Mouse (Mus musculus) adrenal gland, adult 8-10 months (tissue): ENCODE data around the gene Lix1l. TPM values are rescaled to one million over a fixed set of nuclear protein-coding genes. Genes with fewer than 3 reads are reported as not detected.
"Not testable (repeated sequence)": the region's sequence is repeated elsewhere in the genome, so short reads cannot be mapped to it uniquely, and the experiment has no call there.

Experiments
- DNase-seq: peaks from one replicate; pipeline ENCODE4 v3.0.0; 2022
- total RNA-seq, 4 experiments: library from RNA; stranded (reverse); gene quantifications; 2 replicates each; pipeline ENCODE4 v1.2.4; 2022

Gene Lix1l
- total RNA-seq, 4 experiments from 2014 or later: 47.8 to 57.8 (median 54.5) TPM

GRCm38 (mm10) chr3:96634015-96634414 is 33.1 kb downstream of the Lix1l start:
- DNase-seq: no peak

DNA sequence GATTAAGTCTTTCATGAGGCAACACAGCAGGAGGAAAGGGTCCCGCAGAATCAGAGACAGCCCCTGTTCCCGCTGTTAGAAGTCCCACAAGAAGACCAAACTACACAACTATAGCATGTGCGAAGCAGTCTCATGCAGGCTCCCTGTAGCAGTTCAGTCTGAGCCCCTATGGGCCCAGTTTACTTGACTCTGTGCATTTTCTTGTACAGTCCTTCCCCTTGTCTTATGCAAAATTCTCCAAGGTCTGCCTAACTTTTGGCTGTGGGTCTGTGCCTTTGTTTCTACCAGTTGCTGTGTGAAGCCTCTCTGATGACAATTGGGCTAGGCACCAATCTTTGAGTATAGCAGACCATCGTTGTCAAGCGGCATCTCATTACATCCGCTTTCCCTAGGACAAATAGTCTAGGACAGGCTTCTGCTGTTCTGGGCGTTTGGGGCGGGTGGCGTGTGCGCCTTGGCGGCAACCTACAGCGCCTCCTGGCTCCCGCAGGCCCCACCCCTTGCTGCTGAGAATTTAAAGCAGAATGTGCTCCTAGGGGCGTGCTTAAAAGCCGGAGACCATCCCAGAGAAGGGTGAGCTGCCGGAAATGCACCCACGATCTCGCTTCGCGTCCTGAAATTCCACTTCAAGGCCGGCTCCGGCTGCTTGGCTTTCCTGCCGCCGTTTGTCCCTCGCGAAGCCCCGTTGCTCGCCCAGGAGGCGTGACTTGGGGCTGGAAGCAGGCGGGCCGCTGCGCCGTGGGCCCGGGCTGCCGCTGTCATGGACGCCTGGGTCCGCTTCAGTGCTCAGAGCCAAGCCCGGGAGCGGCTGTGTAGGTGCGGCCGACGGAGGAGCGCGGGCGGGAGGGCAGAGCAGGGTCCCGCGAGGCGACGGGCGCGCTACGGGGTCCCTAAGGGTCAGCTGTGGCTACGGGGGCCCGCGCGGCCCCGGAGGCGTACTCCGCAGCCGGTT is 34.3 kb downstream of the Lix1l start, which contains the start of the genes Pex11b and Gm42957:
TSS of gene Pex11b (plus strand) at position 449 of the 952 bp plus-strand sequence.
TSS of gene Gm42957 (plus strand) at position 547 of the 952 bp plus-strand sequence.
- peak; percentile 87 for DNase-seq

GRCm38 (mm10) chr3:96635906-96636305 is 35.0 kb downstream of the Lix1l start:
- no peak for DNase-seq

GRCm38 (mm10) chr3:96636448-96636847 is 35.5 kb downstream of the Lix1l start:
- no peak for DNase-seq

DNA sequence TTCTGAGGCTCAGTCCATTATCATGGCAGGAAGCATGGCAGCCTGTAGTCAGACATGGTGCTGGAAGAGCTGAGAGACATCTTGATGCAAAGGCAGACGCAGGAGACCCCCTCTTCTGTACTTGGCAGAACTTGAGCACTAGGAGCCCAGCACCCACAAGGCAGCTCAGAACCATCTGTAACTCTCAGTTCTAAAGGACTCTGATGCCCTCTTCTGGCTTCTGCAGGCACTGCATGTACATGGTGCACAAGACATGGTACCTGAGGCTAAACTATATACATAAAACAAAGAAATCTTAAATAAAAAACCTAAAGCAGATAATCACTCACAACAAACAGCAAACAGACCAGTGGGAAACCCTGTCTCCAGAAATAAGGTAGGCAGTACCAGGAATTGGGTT is 38.3 kb downstream of the Lix1l start:
- peak; percentile 50 for DNase-seq

- peak; percentile 9 for DNase-seq
Measured at GRCm38 (mm10) chr3:96645018-96645649, 44.2 kb downstream of the Lix1l start, which contains the start of gene Itga10. Gene Itga10 (plus strand): TSS chr3:96645584.

GRCm38 (mm10) chr3:96647365-96647764 is 46.4 kb downstream of the Lix1l start:
- no peak for DNase-seq

DNA sequence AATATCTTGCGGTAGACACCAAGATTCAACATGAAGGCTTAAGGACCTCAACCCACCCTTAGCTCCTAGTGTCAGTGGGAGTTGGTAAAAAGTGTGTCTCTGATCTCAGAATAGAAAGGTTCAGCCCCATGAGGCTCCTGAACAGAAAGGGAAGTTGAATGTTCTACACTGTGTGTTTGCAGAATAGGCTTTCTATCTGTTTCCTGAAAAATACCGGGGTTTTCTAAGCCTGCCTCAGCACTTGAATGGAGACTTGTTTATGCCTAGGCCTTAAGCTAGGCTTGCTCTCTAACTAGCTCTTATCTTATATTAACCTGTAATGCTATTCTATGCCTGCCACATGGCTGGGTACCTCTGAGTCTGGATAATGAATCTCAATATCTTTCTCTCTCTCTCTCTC is 60.0 kb downstream of the Lix1l start:
- DNase-seq: no peak

DNA sequence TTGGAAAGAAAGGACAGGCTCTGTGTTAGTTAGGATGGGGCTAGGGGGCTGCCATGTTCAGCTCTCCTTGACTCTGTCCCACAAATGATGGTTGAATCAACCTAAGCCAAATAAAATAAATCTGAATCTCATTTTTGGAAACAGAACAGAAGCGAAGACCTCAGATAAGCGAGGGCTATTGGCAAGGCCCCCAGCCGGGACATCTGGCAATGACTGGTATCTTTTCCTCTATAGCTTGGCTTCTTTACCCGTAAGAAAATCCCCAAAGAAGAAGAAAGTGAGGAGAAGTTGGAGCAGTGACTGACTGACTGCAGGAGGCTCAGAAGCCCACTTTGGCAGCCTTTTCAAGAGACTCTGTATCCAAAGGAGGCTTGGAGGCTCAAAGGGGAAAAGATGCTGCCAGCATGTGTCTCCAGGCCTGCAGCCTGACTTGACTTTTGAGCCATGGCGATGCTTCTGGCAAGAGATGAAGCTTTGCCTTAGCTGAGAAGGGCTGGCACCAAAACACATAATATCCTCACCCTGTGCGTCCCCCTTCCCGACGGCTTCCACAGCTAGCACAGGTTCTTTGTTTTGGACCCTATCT is 61.9 kb downstream of the Lix1l start:
- no peak for DNase-seq

DNA sequence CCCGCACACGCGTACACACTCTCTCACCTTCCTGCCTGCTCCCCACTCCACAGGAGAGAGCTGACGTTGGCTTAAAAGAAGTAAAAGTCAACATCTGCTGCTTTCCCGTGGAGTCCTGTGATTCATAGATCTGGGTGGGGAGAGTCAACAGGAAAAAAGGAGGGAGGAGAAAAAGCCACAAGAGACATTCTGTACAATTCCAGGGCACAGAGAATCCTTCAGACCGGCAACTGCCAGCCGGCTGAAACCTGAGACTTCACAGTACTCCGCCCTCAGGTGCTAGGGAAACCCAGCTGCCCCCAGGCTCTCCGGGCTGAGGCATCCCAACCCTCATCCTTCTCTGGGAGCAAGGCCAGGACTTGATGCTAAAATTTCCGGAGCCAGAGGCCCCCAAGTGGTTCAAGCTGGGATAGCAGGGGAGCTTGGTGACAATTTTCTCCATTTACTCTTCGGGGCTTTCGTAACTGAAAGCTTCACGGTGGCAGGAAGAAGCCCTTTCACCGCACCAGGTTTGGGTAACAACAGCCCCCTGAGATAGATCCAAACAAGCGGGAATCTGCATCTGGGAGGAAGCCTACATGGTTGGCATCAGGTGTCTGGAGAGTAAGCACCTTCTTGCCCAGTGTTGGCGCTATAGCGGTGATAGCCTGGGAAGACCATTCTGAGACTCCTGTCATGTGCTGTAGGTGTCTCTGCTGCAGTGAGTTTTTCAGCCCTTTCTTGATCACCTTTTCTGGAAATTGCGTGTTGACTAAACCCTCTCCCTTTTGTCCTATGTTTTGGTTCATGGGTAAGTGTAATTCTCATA is 62.7 kb downstream of the Lix1l start:
- DNase-seq: peak; percentile 60

GRCm38 (mm10) chr3:96665732-96666363 is 64.9 kb downstream of the Lix1l start:
- not testable (repeated sequence) for DNase-seq

- DNase-seq: no peak
Measured at GRCm38 (mm10) chr3:96666916-96667315, 66.0 kb downstream of the Lix1l start.

DNA sequence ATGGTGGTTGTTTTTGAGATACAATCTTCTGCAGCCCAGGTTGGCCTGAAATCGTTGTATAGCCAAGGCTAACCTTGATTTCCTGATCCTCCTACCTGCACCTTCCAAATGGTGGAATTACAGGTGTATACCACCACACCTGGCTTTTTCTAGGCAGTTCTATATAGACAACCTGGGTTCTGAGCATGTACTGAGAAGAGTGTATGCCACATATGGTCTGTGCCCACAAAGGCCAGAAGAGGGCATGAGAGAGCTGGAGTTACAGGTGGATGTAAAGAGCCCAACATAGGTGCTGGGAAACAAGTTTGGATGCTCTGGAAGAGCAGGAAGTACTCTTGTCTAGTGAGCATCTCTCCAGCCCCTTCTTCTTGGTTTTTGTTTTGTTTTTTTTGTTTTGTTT is 66.4 kb downstream of the Lix1l start:
- no peak for DNase-seq

- DNase-seq: no peak
Measured at GRCm38 (mm10) chr3:96668424-96669067, 67.6 kb downstream of the Lix1l start.

- peak; percentile 78 for DNase-seq
Measured at GRCm38 (mm10) chr3:96669727-96670468, 68.9 kb downstream of the Lix1l start, which contains the start of gene Ankrd35. Gene Ankrd35 (plus strand): TSS chr3:96670131.

DNA sequence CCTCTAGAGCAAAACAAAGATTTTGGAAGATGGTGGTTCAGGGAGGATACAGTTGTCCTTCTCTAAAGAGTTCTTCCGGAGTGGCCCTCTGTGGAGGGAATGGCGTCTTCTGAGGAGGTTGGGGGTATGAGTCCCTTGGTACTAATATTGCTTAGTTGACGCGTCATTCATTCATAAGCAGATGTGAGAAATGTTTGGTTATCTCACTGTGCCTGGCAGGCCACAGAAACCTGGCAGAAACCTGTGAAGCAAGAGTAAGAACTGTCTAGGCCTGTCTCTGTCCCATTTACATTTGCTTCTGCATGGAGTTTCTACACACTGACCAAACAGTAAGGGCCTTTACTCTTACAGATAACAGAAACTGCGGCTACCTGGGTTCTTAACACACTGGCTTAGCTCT is 70.6 kb downstream of the Lix1l start:
- no peak for DNase-seq

DNA sequence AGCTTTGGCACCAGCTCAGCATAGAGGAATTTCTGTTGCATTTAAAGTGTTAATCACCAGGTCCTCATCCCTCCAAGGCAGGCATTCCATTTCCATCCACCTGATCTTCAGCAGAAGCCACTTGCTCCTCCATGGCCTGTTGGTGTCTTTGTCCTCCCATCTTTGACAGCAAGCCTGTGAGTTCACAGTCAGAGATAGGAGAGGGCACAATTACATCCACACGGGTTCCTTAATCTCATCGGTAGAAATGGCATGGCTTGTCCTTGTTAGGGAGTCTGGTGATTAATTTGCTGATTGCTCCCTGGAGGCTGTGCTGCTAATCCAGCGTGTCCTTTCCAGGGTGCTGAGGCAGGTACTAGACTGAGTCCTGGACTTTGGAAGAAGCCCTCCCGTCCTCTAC is 72.6 kb downstream of the Lix1l start:
- no peak for DNase-seq

GRCm38 (mm10) chr3:96674442-96674841 is 73.5 kb downstream of the Lix1l start:
- no peak for DNase-seq

- DNase-seq: no peak
Measured at GRCm38 (mm10) chr3:96675171-96675570, 74.2 kb downstream of the Lix1l start.

- no peak for DNase-seq
Measured at GRCm38 (mm10) chr3:96675690-96676089, 74.7 kb downstream of the Lix1l start.
